Mouse (Mus musculus): ENCODE data around the gene Gys2.

The Gys2 gene

GRCm38 (mm10) chr6:142458010-142458409 lies 14.9 kb downstream of the Gys2 start:
- no peak for DNase-seq (ENCODE audit: low spot score)

- DNase-seq (ENCODE audit: low spot score), result no peak
Observed at GRCm38 (mm10) chr6:142455314-142455996, 17.5 kb downstream of the Gys2 start.

- no peak for DNase-seq (ENCODE audit: low spot score)
Observed at GRCm38 (mm10) chr6:142453311-142453710, 19.6 kb downstream of the Gys2 start.

- peak; percentile 16 for DNase-seq (ENCODE audit: low spot score)
Observed at GRCm38 (mm10) chr6:142451381-142451780, 21.5 kb downstream of the Gys2 start.

- no peak for DNase-seq (ENCODE audit: low spot score)
Observed at GRCm38 (mm10) chr6:142429072-142429471, 43.8 kb downstream of the Gys2 start.

GRCm38 (mm10) chr6:142424976-142425375 lies 47.9 kb downstream of the Gys2 start:
- no peak for DNase-seq (ENCODE audit: low spot score)

- DNase-seq (ENCODE audit: low spot score), result no peak
Observed at GRCm38 (mm10) chr6:142414597-142414996, 58.3 kb downstream of the Gys2 start.

- DNase-seq (ENCODE audit: low spot score), result no peak
Observed at GRCm38 (mm10) chr6:142413845-142414244, 59.1 kb downstream of the Gys2 start.

GRCm38 (mm10) chr6:142412906-142413491 lies 59.9 kb downstream of the Gys2 start, which contains the start of gene Spx:
Spx (plus strand) TSS chr6:142413441.
- no peak for DNase-seq (ENCODE audit: low spot score)

GRCm38 (mm10) chr6:142411140-142411539 lies 61.8 kb downstream of the Gys2 start:
- no peak for DNase-seq (ENCODE audit: low spot score)

GRCm38 (mm10) chr6:142395756-142396155 lies 77.2 kb downstream of the Gys2 start:
- DNase-seq (ENCODE audit: low spot score), result no peak

GRCm38 (mm10) chr6:142394669-142395068 lies 78.2 kb downstream of the Gys2 start:
- no peak for DNase-seq (ENCODE audit: low spot score)

GRCm38 (mm10) chr6:142392312-142392711 lies 80.6 kb downstream of the Gys2 start:
- DNase-seq (ENCODE audit: low spot score), result no peak

GRCm38 (mm10) chr6:142389101-142389500 lies 83.8 kb downstream of the Gys2 start:
- DNase-seq (ENCODE audit: low spot score), result no peak

GRCm38 (mm10) chr6:142387755-142388271 lies 85.1 kb downstream of the Gys2 start:
- DNase-seq (ENCODE audit: low spot score), result no peak

GRCm38 (mm10) chr6:142387011-142387754 lies 85.7 kb downstream of the Gys2 start, which contains the start of the genes Recql and Golt1b:
Recql (minus strand) TSS chr6:142387087.
Golt1b (plus strand) TSS chr6:142387221.
- peak; percentile 98 for DNase-seq (ENCODE audit: low spot score)

- no peak for DNase-seq (ENCODE audit: low spot score)
Observed at GRCm38 (mm10) chr6:142386285-142387010, 86.5 kb downstream of the Gys2 start.

- DNase-seq (ENCODE audit: low spot score), result no peak
Observed at GRCm38 (mm10) chr6:142384521-142384920, 88.4 kb downstream of the Gys2 start.

- no peak for DNase-seq (ENCODE audit: low spot score)
Observed at GRCm38 (mm10) chr6:142381615-142382014, 91.3 kb downstream of the Gys2 start.

GRCm38 (mm10) chr6:142379961-142380360 lies 92.9 kb downstream of the Gys2 start:
- DNase-seq (ENCODE audit: low spot score), result no peak

- no peak for DNase-seq (ENCODE audit: low spot score)
Observed at GRCm38 (mm10) chr6:142378576-142379330, 94.2 kb downstream of the Gys2 start.
